Mouse (Mus musculus): ENCODE measurements around the gene Tbc1d1.

- no peak for TF ChIP-seq GATA1 (IDR thresholded peaks at IDR 0.05; ENCODE audit: low read length)
- TF ChIP-seq TAL1 (IDR thresholded peaks at IDR 0.05; ENCODE audit: low read length), result no peak
Measured at GRCm38 (mm10) chr5:64323286-64323685, 167.2 kb downstream of the Tbc1d1 start.
